Mouse (Mus musculus) lung, embryonic 16.5 days (tissue): ENCODE data around the gene Bcl2l13. TPM values are rescaled to one million over a fixed set of nuclear protein-coding genes. Genes with fewer than 3 reads are reported as not detected.

ENCODE experiments used
- ATAC-seq: fragments of 200-750 bp; cut with Nextera tagmentation; 2 replicates; pipeline ENCODE4 v1.8.0; 2017; ENCODE audit warnings: low read depth, mild to moderate bottlenecking, moderate library complexity
- H3K27ac ChIP-seq: fragments of 300-500 bp; sonication (generic); 2 replicates; pipeline ENCODE4 v1.5.1; 2014; ENCODE audit warnings: mild to moderate bottlenecking, control low read depth, low read length
- H3K27me3 ChIP-seq: fragments of 300-500 bp; sonication (generic); 2 replicates; pipeline ENCODE4 v1.6.1; 2014; ENCODE audit warnings: low read depth, low read length, mixed read lengths; ENCODE audit not compliant: control insufficient read depth, insufficient read depth
- H3K36me3 ChIP-seq: fragments of 300-500 bp; sonication (generic); 2 replicates; pipeline ENCODE4 v1.6.1; 2014; ENCODE audit warnings: low read length; ENCODE audit not compliant: control insufficient read depth, insufficient read depth
- H3K4me1 ChIP-seq: fragments of 300-500 bp; sonication (generic); replicated peaks from 2 replicates; pipeline ENCODE4 v1.6.1; 2014; ENCODE audit warnings: low read length, mixed read lengths; ENCODE audit not compliant: control insufficient read depth, insufficient read depth
- H3K4me2 ChIP-seq: fragments of 300-500 bp; sonication (generic); 2 replicates; pipeline ENCODE4 v1.6.1; 2014; ENCODE audit warnings: low read depth, low read length, control low read depth
- H3K4me3 ChIP-seq: fragments of 300-500 bp; sonication (generic); 2 replicates; pipeline ENCODE4 v1.5.1; 2014; ENCODE audit warnings: mild to moderate bottlenecking, low read length, control low read depth
- H3K9ac ChIP-seq: fragments of 300-500 bp; sonication (generic); 2 replicates; pipeline ENCODE4 v1.6.1; 2014; ENCODE audit warnings: low read length, control low read depth
- H3K9me3 ChIP-seq: fragments of 300-500 bp; sonication (generic); 2 replicates; pipeline ENCODE4 v1.6.1; 2016; ENCODE audit warnings: low read length; ENCODE audit not compliant: control insufficient read depth
- WGBS: fragments of 180-500 bp; shearing (Covaris S2); extraction: QIAGEN DNeasy Blood & Tissue Kit; methylation state at CpG from one replicate; pipeline ENCODE4 v1.1.7; 2014; 5-methylcytosine and 5-hydroxymethylcytosine counted together
- polyA plus RNA-seq: library from polyadenylated mRNA; unstranded; fragments of >200 nt; fragmentation: Nextera tagmentation; extraction: Ambion mirVana; gene quantifications from 2 replicates; pipeline ENCODE4 v1.2.1, GENCODE M21; 2015

The Bcl2l13 gene
- polyA plus RNA-seq, 1 experiment from 2014 or later: 27.2 TPM

DNA sequence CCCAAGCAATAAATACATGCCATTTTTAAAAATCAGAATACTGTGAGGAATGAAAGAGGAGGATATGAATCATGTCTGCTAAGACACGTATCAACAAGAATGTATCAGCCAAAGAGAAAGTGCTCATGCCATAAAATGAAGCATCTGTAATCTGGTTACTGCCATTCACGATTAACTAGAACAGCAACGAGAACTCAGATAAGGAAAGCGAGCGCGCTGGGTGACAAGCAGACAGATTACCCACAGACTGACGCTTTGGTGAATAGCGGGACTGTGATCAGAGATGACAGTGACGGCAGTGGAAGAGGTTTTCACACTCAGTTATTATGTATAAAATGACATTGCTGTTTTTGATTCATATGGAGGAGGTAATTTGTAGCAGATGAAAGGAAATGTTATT is 37.9 kb downstream of the Bcl2l13 start:
- H3K4me2 ChIP-seq: no peak overlapping the region
- 49% methylated on average over 9 of the region's 9 CpGs for WGBS
- H3K9ac ChIP-seq: no peak overlapping the region

DNA sequence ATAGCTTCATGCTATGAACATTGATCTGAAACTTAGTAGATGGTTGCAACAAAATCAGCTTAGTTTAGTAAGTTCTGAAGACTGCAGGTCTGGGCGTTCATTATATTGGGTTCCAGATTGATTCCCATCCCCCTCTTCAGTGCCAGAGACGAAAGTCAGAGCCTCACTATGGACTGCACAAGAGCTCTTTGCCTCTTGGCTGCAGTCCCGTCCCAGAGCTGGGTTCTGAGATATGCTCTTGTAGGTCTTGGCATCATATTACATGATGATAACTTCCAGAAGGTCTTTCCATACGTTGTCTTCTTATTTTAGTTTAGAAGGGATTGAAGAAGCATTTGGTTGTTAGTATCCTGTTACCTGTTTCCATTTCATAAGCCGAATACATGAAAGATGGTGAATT is 43.0 kb downstream of the Bcl2l13 start:
- H3K27ac ChIP-seq: no peak overlapping the region
- H3K9me3 ChIP-seq: no peaks in the 10 kb centered on the region
- H3K36me3 ChIP-seq: peaks cover 20% of the 10 kb centered on the region
- no peak overlapping the region for H3K4me3 ChIP-seq
- H3K4me2 ChIP-seq: no peak overlapping the region
- H3K27me3 ChIP-seq: no peaks in the 10 kb centered on the region
- H3K9ac ChIP-seq: no peak overlapping the region
- WGBS: 57% methylated on average over 5 of the region's 5 CpGs
- no peaks in the 10 kb centered on the region for H3K4me1 ChIP-seq
- no peak for ATAC-seq

More for the DNA sequence above, 37.9 kb downstream of the Bcl2l13 start:
- no peaks in the 10 kb centered on the region; the same call in 1 of the 2 replicates for H3K4me1 ChIP-seq
- H3K9me3 ChIP-seq: no peaks in the 10 kb centered on the region
- H3K27ac ChIP-seq: no peak overlapping the region
- H3K27me3 ChIP-seq: no peaks in the 10 kb centered on the region
- peaks cover 8% of the 10 kb centered on the region; the same call in 1 of the 2 replicates for H3K36me3 ChIP-seq
- H3K4me3 ChIP-seq: no peak overlapping the region
- ATAC-seq: no peak

GRCm38 (mm10) chr6:120884436-120884835 is 48.4 kb downstream of the Bcl2l13 start:
- Histone ChIP-seq H3K27me3 (no peaks in the 10 kb centered on the region), H3K4me1 (no peaks in the 10 kb centered on the region), H3K36me3 (peaks cover 27% of the 10 kb centered on the region), H3K4me2 (no peak overlapping the region), H3K9me3 (no peaks in the 10 kb centered on the region), H3K27ac (no peak overlapping the region), H3K9ac (no peak overlapping the region), H3K4me3 (no peak overlapping the region)
- ATAC-seq: no peak
- 97% methylated on average over 6 of the region's 6 CpGs for WGBS

DNA sequence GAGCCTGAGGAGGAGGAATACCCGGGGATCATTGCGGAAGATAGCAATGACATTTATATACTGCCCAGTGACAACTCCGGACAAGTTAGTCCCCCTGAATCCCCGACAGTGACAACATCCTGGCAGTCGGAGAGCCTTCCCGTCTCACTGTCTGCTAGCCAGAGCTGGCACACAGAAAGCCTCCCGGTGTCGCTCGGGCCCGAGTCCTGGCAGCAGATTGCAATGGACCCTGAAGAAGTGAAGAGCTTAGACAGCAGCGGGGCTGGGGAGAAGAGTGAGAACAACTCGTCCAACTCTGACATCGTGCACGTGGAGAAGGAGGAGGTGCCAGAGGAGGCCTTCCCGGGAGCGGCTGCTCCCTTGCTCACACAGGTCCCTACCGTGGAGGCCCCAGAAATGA is 50.7 kb downstream of the Bcl2l13 start:
- peaks cover 30% of the 10 kb centered on the region for H3K36me3 ChIP-seq
- no peak overlapping the region for H3K27ac ChIP-seq
- WGBS: 72% methylated on average over 17 of the region's 17 CpGs
- no peaks in the 10 kb centered on the region for H3K27me3 ChIP-seq
- no peak overlapping the region for H3K4me3 ChIP-seq
- H3K9ac ChIP-seq: no peak overlapping the region
- no peak for ATAC-seq
- H3K9me3 ChIP-seq: no peaks in the 10 kb centered on the region
- no peak overlapping the region for H3K4me2 ChIP-seq
- H3K4me1 ChIP-seq: no peaks in the 10 kb centered on the region

DNA sequence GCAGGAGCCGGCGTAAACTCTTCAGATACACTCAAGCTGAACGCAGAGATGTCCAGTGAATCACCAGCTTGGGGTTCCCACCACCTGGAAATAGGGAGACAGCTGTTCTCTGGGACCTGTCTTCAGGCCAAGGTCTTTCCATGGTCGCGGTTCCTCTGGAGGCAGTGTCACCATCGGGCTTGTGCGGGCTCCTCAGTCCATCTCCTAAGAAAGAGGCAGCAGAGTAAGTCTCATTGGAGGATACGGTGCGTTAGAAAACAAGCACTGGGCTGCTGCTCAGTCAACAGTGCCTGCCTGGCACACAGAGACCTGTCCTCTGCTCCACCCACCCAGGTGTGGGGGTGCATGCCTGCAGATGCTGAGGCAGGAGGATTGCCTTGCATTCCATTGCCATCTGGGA is 58.1 kb downstream of the Bcl2l13 start:
- H3K27me3 ChIP-seq: no peaks in the 10 kb centered on the region
- no peak overlapping the region for H3K9ac ChIP-seq
- no peak for ATAC-seq
- no peak overlapping the region for H3K4me3 ChIP-seq
- 93% methylated on average over 9 of the region's 9 CpGs for WGBS
- no peaks in the 10 kb centered on the region for H3K9me3 ChIP-seq
- no peak overlapping the region for H3K4me2 ChIP-seq
- no peaks in the 10 kb centered on the region for H3K4me1 ChIP-seq
- H3K27ac ChIP-seq: no peak overlapping the region
- peaks cover 16% of the 10 kb centered on the region for H3K36me3 ChIP-seq

DNA sequence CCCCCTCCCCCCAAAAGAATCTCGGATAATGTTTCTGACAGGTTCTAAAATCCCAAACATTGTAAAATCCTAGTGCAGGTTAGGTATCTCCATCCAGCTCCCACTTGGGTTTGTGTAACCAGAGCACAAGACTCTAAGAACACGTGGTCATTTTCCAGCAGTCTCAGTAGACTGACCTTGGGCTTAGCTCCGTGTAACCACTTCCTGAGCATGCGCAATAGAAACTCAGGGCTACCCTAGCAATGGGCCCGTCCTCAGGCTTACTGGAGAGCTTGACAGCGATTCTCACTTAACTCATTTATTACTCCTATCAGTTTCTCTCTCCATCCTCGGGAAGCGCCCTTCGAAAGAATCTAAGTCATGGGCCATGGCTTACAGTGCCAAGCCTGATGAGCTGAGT is 58.5 kb downstream of the Bcl2l13 start:
- no peaks in the 10 kb centered on the region for H3K9me3 ChIP-seq
- no peak for ATAC-seq
- no peak overlapping the region for H3K4me3 ChIP-seq
- WGBS: 76% methylated on average over 9 of the region's 9 CpGs
- no peak overlapping the region for H3K27ac ChIP-seq
- H3K4me2 ChIP-seq: no peak overlapping the region
- H3K4me1 ChIP-seq: no peaks in the 10 kb centered on the region
- H3K27me3 ChIP-seq: no peaks in the 10 kb centered on the region
- no peak overlapping the region for H3K9ac ChIP-seq
- H3K36me3 ChIP-seq: peaks cover 14% of the 10 kb centered on the region

GRCm38 (mm10) chr6:120898188-120898833 is 62.3 kb downstream of the Bcl2l13 start:
- peak; percentile 68; the same call in 1 of the 2 replicates for ATAC-seq
- no peak overlapping the region for H3K27ac ChIP-seq
- H3K9ac ChIP-seq: no peak overlapping the region
- WGBS: 64% methylated on average over 6 of the region's 6 CpGs
- H3K27me3 ChIP-seq: no peaks in the 10 kb centered on the region
- H3K9me3 ChIP-seq: no peaks in the 10 kb centered on the region
- H3K4me2 ChIP-seq: no peak overlapping the region
- no peak overlapping the region for H3K4me3 ChIP-seq
- no peaks in the 10 kb centered on the region for H3K4me1 ChIP-seq
- H3K36me3 ChIP-seq: peaks cover 2% of the 10 kb centered on the region; the same call in 1 of the 2 replicates

GRCm38 (mm10) chr6:120901776-120902645 is 66.0 kb downstream of the Bcl2l13 start:
- H3K9ac ChIP-seq: no peak overlapping the region
- H3K9me3 ChIP-seq: no peaks in the 10 kb centered on the region
- WGBS: 84% methylated on average over 14 of the region's 14 CpGs
- ATAC-seq: no peak
- H3K27me3 ChIP-seq: no peaks in the 10 kb centered on the region
- H3K36me3 ChIP-seq: no peaks in the 10 kb centered on the region
- H3K4me1 ChIP-seq: no peaks in the 10 kb centered on the region
- H3K4me3 ChIP-seq: no peak overlapping the region
- no peak overlapping the region for H3K27ac ChIP-seq
- H3K4me2 ChIP-seq: no peak overlapping the region

- no peak overlapping the region for H3K9ac ChIP-seq
- no peaks in the 10 kb centered on the region for H3K9me3 ChIP-seq
- no peaks in the 10 kb centered on the region for H3K27me3 ChIP-seq
- H3K4me3 ChIP-seq: no peak overlapping the region
- no peaks in the 10 kb centered on the region for H3K36me3 ChIP-seq
- no peaks in the 10 kb centered on the region for H3K4me1 ChIP-seq
- ATAC-seq: peak; percentile 45; the same call in 1 of the 2 replicates
- WGBS: 39% methylated on average over 5 of the region's 5 CpGs
- H3K27ac ChIP-seq: no peak overlapping the region
- no peak overlapping the region for H3K4me2 ChIP-seq
Observed at GRCm38 (mm10) chr6:120903450-120903912, 67.5 kb downstream of the Bcl2l13 start.
